Mouse (Mus musculus) lung, adult 2 months (tissue): ENCODE measurements around the gene Prkca. TPM values are rescaled to one million over a fixed set of nuclear protein-coding genes. Genes with fewer than 3 reads are reported as not detected.

Experiments used
- DNase-seq: peaks from one replicate; pipeline ENCODE4 v3.0.0; 2022
- H3K4me1 ChIP-seq: fragments of 200-500 bp; 2 replicates; pipeline ENCODE4 v1.6.1; 2011; ENCODE audit warnings: low read length; ENCODE audit not compliant: control insufficient read depth, insufficient read depth
- H3K4me3 ChIP-seq: fragments of 200-500 bp; replicated peaks from 2 replicates; pipeline ENCODE3; 2011; ENCODE audit warnings: low read depth, mild to moderate bottlenecking, control low read depth, low read length; ENCODE audit errors: extremely low read depth
- CTCF ChIP-seq: fragments of 200-500 bp; IDR thresholded peaks from 2 replicates; pipeline ENCODE4 v1.5.1; 2011; ENCODE audit warnings: mild to moderate bottlenecking, low read length, control low read depth; ENCODE audit not compliant: insufficient read depth
- POLR2A ChIP-seq: fragments of 200-500 bp; IDR thresholded peaks from 2 replicates; pipeline ENCODE4 v1.6.1; 2011; ENCODE audit warnings: low read depth, mild to moderate bottlenecking, control low read depth, low read length, borderline replicate concordance; ENCODE audit errors: extremely low read depth
- WGBS: fragments of 180-500 bp; shearing (Covaris S2); methylation state at CpG from one replicate; pipeline ENCODE4 v1.1.7; 2018; 5-methylcytosine and 5-hydroxymethylcytosine counted together
- polyA plus RNA-seq: library from polyadenylated mRNA; depleted of rRNA; stranded (reverse); fragments of >200 nt; gene quantifications from 2 replicates; pipeline ENCODE4 v1.2.3, GENCODE M21; 2012

Gene Prkca
- polyA plus RNA-seq, 1 experiment, result 13.5 TPM

DNA sequence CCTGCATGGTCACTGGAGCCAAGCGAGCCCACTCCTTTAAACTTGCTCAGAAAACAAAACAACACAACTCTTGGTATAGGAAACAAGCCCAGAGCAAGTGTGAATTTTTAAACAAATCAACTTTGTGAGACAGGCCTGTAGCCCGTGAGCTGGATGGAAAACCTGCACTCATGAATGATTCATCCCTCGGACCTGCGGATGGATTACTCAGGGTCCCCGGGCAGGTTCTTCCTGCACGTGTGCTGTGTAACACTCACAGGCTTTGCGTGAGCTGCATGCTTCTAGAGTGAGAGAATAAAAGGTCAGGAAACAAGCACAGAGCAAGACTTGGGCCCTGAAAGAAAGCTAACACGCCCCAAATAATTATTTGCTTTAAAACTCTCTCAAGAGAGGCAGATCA is 126.7 kb downstream of the Prkca start:
- WGBS, result 78% methylated on average over 8 of the region's 8 CpGs
- no peak overlapping the region for H3K4me3 ChIP-seq
- H3K4me1 ChIP-seq, result peaks cover 3% of the 10 kb centered on the region; the same call in 1 of the 2 replicates
- TF ChIP-seq CTCF (no peak), POLR2A (no peak)
- no peak for DNase-seq

GRCm38 (mm10) chr11:108216064-108216463 is 127.7 kb downstream of the Prkca start:
- Histone ChIP-seq H3K4me3 (no peak overlapping the region), H3K4me1 (peaks cover 3% of the 10 kb centered on the region; the same call in 1 of the 2 replicates)
- WGBS, result 85% methylated on average over 7 of the region's 7 CpGs
- TF ChIP-seq CTCF, result no peak
- no peak for TF ChIP-seq POLR2A
- no peak for DNase-seq

DNA sequence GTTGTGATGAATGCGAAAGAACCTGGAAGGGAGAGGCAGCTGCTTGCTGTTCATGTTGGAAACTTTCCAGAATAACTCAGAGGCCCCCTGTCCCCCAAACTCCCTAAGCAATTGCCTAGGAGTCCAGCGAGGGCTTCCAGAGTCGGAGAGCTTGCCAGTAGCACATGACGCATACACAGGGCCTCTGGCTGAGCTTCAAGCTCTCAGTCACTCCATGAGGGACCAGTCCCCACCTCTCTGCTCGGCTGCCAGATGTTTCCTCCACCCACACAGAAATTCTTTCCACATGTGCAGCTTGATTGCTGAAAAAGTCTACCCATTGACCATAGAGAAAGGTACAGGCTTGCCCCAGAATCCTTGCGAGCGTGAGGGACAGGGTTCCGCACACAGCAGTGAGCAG is 128.3 kb downstream of the Prkca start:
- TF ChIP-seq POLR2A (no peak), CTCF (no peak)
- no peak overlapping the region for H3K4me3 ChIP-seq
- peaks cover 3% of the 10 kb centered on the region; the same call in 1 of the 2 replicates for H3K4me1 ChIP-seq
- WGBS, result 45% methylated on average over 8 of the region's 8 CpGs
- DNase-seq, result peak; percentile 53

DNA sequence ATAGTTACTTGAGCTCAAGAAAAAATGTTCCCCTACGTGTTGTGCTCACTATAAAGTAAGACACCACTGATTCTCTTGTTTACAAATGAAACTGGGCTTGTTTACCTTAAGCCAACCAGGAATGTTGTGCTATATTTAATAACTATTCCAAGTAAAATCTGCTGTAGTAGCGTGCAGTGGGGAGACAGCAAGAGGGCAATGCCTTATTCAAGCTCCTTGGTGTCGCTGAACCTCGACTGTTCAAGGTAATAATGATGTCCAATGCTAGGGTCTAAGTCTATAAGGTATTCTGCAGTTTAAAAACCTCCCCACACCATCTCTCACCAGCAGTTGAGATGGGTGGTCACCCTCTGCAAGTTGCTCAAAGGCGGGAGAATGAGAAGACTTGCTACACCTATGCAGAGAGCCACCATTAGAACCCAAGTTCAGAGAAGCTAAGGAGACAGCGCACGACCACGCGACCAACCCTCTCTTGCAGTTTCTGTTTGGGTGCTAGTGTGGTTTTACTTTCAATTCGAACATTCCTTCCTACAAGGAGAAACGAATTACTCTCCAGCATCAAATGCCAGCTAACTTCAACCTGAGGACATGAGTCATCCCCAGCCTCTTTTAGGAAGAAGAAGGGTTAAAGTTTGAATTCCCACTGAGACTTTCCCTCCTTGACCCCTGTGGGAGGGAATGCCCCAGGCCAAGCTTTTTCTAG is 129.1 kb downstream of the Prkca start:
- DNase-seq, result no peak
- TF ChIP-seq POLR2A (no peak), CTCF (no peak)
- peak overlapping the region; percentile 1 for H3K4me3 ChIP-seq
- WGBS, result 53% methylated on average over 11 of the region's 11 CpGs
- peaks cover 3% of the 10 kb centered on the region; the same call in 1 of the 2 replicates for H3K4me1 ChIP-seq

GRCm38 (mm10) chr11:108213783-108214182 is 129.9 kb downstream of the Prkca start:
- WGBS, result 93% methylated on average over 10 of the region's 10 CpGs
- no peak for DNase-seq
- Histone ChIP-seq H3K4me1 (peaks cover 3% of the 10 kb centered on the region; the same call in 1 of the 2 replicates), H3K4me3 (no peak overlapping the region)
- no peak for TF ChIP-seq POLR2A
- no peak for TF ChIP-seq CTCF

- H3K4me3 ChIP-seq, result no peak overlapping the region
- H3K4me1 ChIP-seq, result peaks cover 3% of the 10 kb centered on the region; the same call in 1 of the 2 replicates
- TF ChIP-seq CTCF (no peak), POLR2A (no peak)
- WGBS, result 92% methylated on average over 5 of the region's 5 CpGs
- DNase-seq, result no peak
These were observed 131.1 kb downstream of the Prkca start for GRCm38 (mm10) chr11:108212638-108213037.

DNA sequence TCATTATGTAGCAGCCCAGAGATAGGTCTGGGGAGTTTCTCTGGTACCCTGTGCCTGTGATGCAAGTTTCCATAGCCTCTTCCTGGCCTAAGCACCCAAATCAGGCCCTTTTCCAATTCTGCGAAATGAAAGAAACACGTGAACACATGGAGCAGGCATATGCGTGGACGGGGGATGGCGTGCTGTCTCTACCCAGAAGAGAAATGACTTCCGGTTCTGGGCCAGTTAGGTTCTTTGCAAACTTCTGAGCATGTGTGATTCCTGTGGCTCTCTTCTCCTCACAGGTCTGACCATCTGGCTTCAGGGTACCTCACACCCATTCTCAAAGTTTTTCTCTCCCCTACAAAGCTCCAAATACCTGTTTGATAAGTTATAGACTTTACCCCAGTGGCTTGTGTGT is 131.7 kb downstream of the Prkca start:
- TF ChIP-seq CTCF (no peak), POLR2A (no peak)
- WGBS, result 90% methylated on average over 6 of the region's 6 CpGs
- DNase-seq, result no peak
- peaks cover 3% of the 10 kb centered on the region; the same call in 1 of the 2 replicates for H3K4me1 ChIP-seq
- no peak overlapping the region for H3K4me3 ChIP-seq

- TF ChIP-seq CTCF (no peak), POLR2A (no peak)
- Histone ChIP-seq H3K4me1 (peaks cover 3% of the 10 kb centered on the region; the same call in 1 of the 2 replicates), H3K4me3 (no peak overlapping the region)
- 93% methylated on average over 7 of the region's 7 CpGs for WGBS
- no peak for DNase-seq
These were observed 133.0 kb downstream of the Prkca start for GRCm38 (mm10) chr11:108210749-108211148.

DNA sequence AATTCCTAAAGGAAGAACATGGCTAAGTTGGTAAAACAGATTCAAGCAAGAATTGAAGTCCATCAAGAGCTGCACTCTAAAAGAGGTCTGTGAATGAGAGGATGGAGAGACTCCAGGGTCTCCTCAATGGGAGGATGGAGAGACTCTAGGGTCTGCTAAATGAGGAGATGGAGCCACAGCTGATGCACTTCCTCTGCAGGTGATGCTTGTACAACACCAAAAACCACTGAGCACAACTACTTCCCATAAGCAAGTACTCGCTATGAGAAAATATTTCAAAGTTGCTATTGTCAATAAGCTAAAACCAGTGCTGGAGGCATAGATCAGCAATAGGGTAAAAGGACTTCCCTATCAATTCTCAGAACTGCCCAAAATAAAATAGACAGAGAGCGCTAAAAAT is 137.1 kb downstream of the Prkca start:
- DNase-seq, result no peak
- 89% methylated on average over 2 of the region's 2 CpGs for WGBS
- Histone ChIP-seq H3K4me3 (no peak overlapping the region), H3K4me1 (no peaks in the 10 kb centered on the region)
- TF ChIP-seq CTCF (no peak), POLR2A (no peak)

- TF ChIP-seq POLR2A (no peak), CTCF (no peak)
- WGBS, result 82% methylated on average over 5 of the region's 5 CpGs
These were observed 138.9 kb downstream of the Prkca start for GRCm38 (mm10) chr11:108204895-108205248.

More at GRCm38 (mm10) chr11:108204895-108205248, 138.9 kb downstream of the Prkca start:
- Histone ChIP-seq H3K4me1 (no peaks in the 10 kb centered on the region), H3K4me3 (no peak overlapping the region)
- no peak for DNase-seq
